Mouse (Mus musculus) C2C12 (cell line): ENCODE data around the gene Zg16.

Experiments used
- CEBPB ChIP-seq: IDR thresholded peaks from one replicate; pipeline ENCODE4 v1.6.1; 2011; ENCODE audit warnings: low read depth, mild to moderate bottlenecking, control low read depth, moderate library complexity
- CTCF ChIP-seq: IDR thresholded peaks from one replicate; pipeline ENCODE4 v1.5.1; 2011; ENCODE audit not compliant: control insufficient read depth, insufficient read depth, insufficient read length
- MAX ChIP-seq: IDR thresholded peaks from one replicate; pipeline ENCODE4 v1.6.1; 2011; ENCODE audit warnings: mild to moderate bottlenecking, control low read depth
- MYOD1 ChIP-seq: IDR thresholded peaks from one replicate; pipeline ENCODE4 v1.6.1; 2011; ENCODE audit warnings: low read depth; ENCODE audit not compliant: control insufficient read depth, insufficient read length
- MYOG ChIP-seq: IDR thresholded peaks from one replicate; pipeline ENCODE4 v1.6.1; 2011; ENCODE audit not compliant: control insufficient read depth, insufficient read length; ENCODE audit errors: extremely low read depth
- USF1 ChIP-seq: IDR thresholded peaks from one replicate; pipeline ENCODE4 v1.6.1; 2011; ENCODE audit warnings: low read depth, mild to moderate bottlenecking, control low read depth, moderate library complexity

DNA sequence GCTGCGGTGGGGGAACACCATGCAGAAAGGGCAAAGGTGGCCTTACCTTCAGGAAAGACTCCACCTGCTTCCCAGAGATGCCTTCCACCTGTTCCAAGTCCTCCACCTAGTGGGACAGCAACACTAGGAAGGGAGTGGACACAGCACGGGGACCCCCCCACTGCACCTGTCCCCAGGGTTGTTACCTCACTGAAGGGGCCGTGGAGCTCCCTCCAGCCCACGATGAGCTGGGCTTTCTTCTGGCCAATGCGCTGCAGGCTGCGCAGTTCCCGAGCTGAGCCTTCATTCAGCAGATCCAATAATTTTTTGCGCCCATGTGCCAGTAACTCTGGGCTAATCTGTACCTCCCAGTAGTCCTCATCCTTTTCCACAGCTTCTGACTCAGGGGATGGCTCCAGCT is 59.2 kb downstream of the Zg16 start:
- no peak for TF ChIP-seq CTCF
- TF ChIP-seq MYOG = no peak
- TF ChIP-seq USF1 = no peak
- no peak for TF ChIP-seq MAX
- no peak for TF ChIP-seq CEBPB
- no peak for TF ChIP-seq MYOD1
